Mouse (Mus musculus) kidney, adult 2 months (tissue): Measurements from ENCODE around the gene 4930415O20Rik.

ENCODE experiments used
- CTCF ChIP-seq: fragments of 200-500 bp; conservative IDR thresholded peaks from 2 replicates; pipeline ENCODE4 v1.5.1; 2011; ENCODE audit warnings: low read depth, mild to moderate bottlenecking, control low read depth, low read length, moderate library complexity, mixed read lengths; ENCODE audit not compliant: insufficient read depth, insufficient read length
- POLR2A ChIP-seq: fragments of 200-500 bp; IDR thresholded peaks from one replicate; pipeline ENCODE4 v1.6.1; 2011; ENCODE audit warnings: low read depth, low read length, control low read depth

DNA sequence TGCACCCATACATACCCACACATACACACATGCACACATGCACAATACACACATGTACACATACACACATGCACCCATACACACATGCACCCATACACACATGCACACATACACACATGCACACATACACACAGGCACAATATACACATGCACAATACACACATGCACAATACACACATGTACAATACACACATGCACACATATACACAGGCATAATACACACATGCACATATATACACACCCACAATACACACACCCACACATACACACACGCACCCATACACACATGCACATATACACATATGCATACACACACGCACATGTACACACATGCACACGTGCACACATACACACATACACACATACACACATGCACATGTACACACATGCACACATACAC lies 41.4 kb downstream of the 4930415O20Rik start:
- no peak for TF ChIP-seq CTCF
- TF ChIP-seq POLR2A: no peak
